Mouse (Mus musculus) hindbrain, postnatal 0 days (tissue): ENCODE data around the gene Zfp967. TPM values are rescaled to one million over a fixed set of nuclear protein-coding genes. Genes with fewer than 3 reads are reported as not detected.
"Not testable (repeated sequence)": the region's sequence is repeated elsewhere in the genome, so short reads cannot be mapped to it uniquely, and the experiment has no call there.

Experiments
- ATAC-seq: fragments of 200-750 bp; cut with Nextera tagmentation; 2 replicates; pipeline ENCODE4 v1.8.0; 2017; ENCODE audit warnings: mild to moderate bottlenecking, moderate TSS enrichment, moderate library complexity
- DNase-seq: peaks from one replicate; pipeline ENCODE4 v3.0.0-alpha.2; 2015; ENCODE audit warnings: low spot score
- H3K27ac ChIP-seq: fragments of 300-500 bp; sonication (generic); 2 replicates; pipeline ENCODE4 v1.5.1; 2014; ENCODE audit warnings: mild to moderate bottlenecking
- H3K27me3 ChIP-seq: fragments of 300-500 bp; sonication (generic); 2 replicates; pipeline ENCODE4 v1.6.1; 2014; ENCODE audit warnings: low read length, mixed read lengths; ENCODE audit not compliant: insufficient read depth
- H3K36me3 ChIP-seq: fragments of 300-500 bp; sonication (generic); 2 replicates; pipeline ENCODE4 v1.6.1; 2014; ENCODE audit warnings: low read length, mixed read lengths; ENCODE audit not compliant: insufficient read depth
- H3K4me1 ChIP-seq: fragments of 300-500 bp; sonication (generic); 2 replicates; pipeline ENCODE4 v1.6.1; 2014; ENCODE audit warnings: antibody characterized with exemption, low read length, mixed read lengths; ENCODE audit not compliant: insufficient read depth
- H3K4me2 ChIP-seq: fragments of 300-500 bp; sonication (generic); 2 replicates; pipeline ENCODE4 v1.6.1; 2014; ENCODE audit warnings: low read depth, mild to moderate bottlenecking, low read length, moderate library complexity, mixed read lengths
- H3K4me3 ChIP-seq: fragments of 300-500 bp; sonication (generic); 2 replicates; pipeline ENCODE4 v1.5.1; 2014; ENCODE audit warnings: low read length
- H3K9ac ChIP-seq: fragments of 300-500 bp; sonication (generic); replicated peaks from 2 replicates; pipeline ENCODE4 v1.6.1; 2014; ENCODE audit warnings: mild to moderate bottlenecking, low read length, moderate library complexity, mixed read lengths
- H3K9me3 ChIP-seq: fragments of 300-500 bp; sonication (generic); 2 replicates; pipeline ENCODE4 v1.6.1; 2016; ENCODE audit warnings: low read length, mixed read lengths
- WGBS: fragments of 180-500 bp; shearing (Covaris S2); extraction: QIAGEN DNeasy Blood & Tissue Kit; methylation state at CpG from one replicate; pipeline ENCODE4 v1.1.7; 2014; 5-methylcytosine and 5-hydroxymethylcytosine counted together
- polyA plus RNA-seq: library from polyadenylated mRNA; unstranded; fragments of >200 nt; fragmentation: Nextera tagmentation; extraction: Ambion mirVana; gene quantifications from 2 replicates; pipeline ENCODE4 v1.2.1, GENCODE M21; 2015
- total RNA-seq: library from RNA; depleted of rRNA; stranded (reverse); fragments of >200 nt; gene quantifications from 2 replicates; pipeline ENCODE4 v1.2.3, GENCODE M21; 2014; rRNA removed

Gene Zfp967
- total RNA-seq (1.3 TPM in 1 of 2 replicates, not detected in the other), polyA plus RNA-seq (not detected in 2 replicates)

DNA sequence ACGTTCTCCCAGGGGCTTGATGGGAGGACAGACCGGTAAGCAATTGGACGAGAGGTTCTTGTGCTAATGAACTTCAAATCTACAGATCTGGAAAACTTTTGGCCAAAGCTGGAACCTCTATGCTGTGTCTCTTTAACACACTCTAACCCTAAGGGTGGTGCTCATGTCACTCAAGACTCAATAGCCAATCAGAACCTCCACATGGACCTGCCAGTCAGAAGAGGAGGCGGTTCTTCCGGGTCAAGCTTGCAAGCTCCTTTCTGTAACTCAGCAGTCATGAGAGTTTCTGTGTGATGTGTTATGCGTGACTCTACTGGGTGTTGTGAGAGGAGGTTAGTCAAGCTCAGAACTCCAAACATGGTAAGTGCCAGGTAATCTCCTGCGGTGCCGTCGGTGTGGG lies at the start of gene Zfp967:
Gene Zfp967 (plus strand): TSS at position 301 of the 400 bp plus-strand sequence.
- not testable (repeated sequence) for ATAC-seq, H3K27me3 ChIP-seq, H3K4me2 ChIP-seq, H3K36me3 ChIP-seq, DNase-seq, H3K4me1 ChIP-seq, H3K9ac ChIP-seq, H3K27ac ChIP-seq, H3K9me3 ChIP-seq, H3K4me3 ChIP-seq
- no CpG with 5 or more reads among the region's 9 CpGs for WGBS

DNA sequence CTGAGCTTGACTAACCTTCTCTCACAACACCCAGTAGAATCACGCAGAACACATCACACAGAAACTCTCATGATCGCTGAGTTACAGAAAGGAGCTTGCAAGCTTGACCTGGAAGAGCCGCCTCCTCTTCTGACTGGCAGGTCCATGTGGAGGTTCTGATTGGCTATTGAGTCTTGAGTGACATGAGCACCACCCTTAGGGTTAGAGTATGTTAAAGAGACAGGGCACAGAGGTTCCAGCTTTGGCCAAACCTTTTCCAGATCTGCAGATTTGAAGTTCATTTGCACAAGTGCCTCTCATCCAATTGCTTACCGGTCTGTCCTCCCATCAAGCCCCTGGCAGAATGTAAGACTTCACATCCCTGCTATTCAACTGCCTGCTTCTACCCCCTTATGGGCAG lies 34.2 kb upstream of the Zfp967 start, which contains the start of gene Gm14434:
Gene Gm14434 (minus strand): TSS at position 101 of the 400 bp plus-strand sequence.
- not testable (repeated sequence) for ATAC-seq

More for the DNA sequence above, 34.2 kb upstream of the Zfp967 start, which contains the start of gene Gm14434:
- DNase-seq, H3K9ac ChIP-seq, H3K36me3 ChIP-seq, H3K27ac ChIP-seq, H3K4me2 ChIP-seq, H3K4me1 ChIP-seq, H3K27me3 ChIP-seq, H3K4me3 ChIP-seq, H3K9me3 ChIP-seq: not testable (repeated sequence)
- no CpG with 5 or more reads among the region's 4 CpGs for WGBS

Other genes starting within 250 kb of the Zfp967 start
- gene Gm11009, start 201.6 kb upstream of the Zfp967 start, total RNA-seq = not detected in 2 replicates
- gene Gm11009, start 201.6 kb upstream of the Zfp967 start, polyA plus RNA-seq = not detected in 2 replicates
- gene Gm14435, start 97.5 kb upstream of the Zfp967 start, total RNA-seq = 1.2 and 8.3 TPM in 2 replicates
- 12.0 and 15.6 TPM in 2 replicates for gene Gm14435, start 97.5 kb upstream of the Zfp967 start, polyA plus RNA-seq
- gene Gm14434, start 34.3 kb upstream of the Zfp967 start, total RNA-seq = 13.3 and 17.2 TPM in 2 replicates
- gene Gm14434, start 34.3 kb upstream of the Zfp967 start, polyA plus RNA-seq = 20.4 and 30.7 TPM in 2 replicates
- 8.9 and 16.4 TPM in 2 replicates for gene Gm14308, start 115.3 kb downstream of the Zfp967 start, total RNA-seq
- gene Gm14308, start 115.3 kb downstream of the Zfp967 start, polyA plus RNA-seq = 16.5 and 36.4 TPM in 2 replicates
- gene Zfp973, start 149.5 kb downstream of the Zfp967 start, total RNA-seq = 8.6 and 11.2 TPM in 2 replicates
- 3.1 and 9.1 TPM in 2 replicates for gene Zfp973, start 149.5 kb downstream of the Zfp967 start, polyA plus RNA-seq
- 23.9 and 26.8 TPM in 2 replicates for gene Gm14305, start 187.3 kb downstream of the Zfp967 start, total RNA-seq
- gene Gm14305, start 187.3 kb downstream of the Zfp967 start, polyA plus RNA-seq = 47.2 and 48.3 TPM in 2 replicates